Mouse (Mus musculus) myocyte (in vitro differentiated cells): ENCODE measurements at regions not wholly inside any gene's neighbourhood (a gene's known extent, or its start where the extent isn't known, plus 50 kb on each side); places are given as distances from the start of the nearest gene placed in this dataset.

ENCODE experiments used
- CEBPB ChIP-seq: IDR thresholded peaks from 2 replicates; pipeline ENCODE4 v1.6.1; 2011; ENCODE audit warnings: mild to moderate bottlenecking, moderate library complexity; ENCODE audit not compliant: poor library complexity, insufficient read depth, severe bottlenecking
- E2F4 ChIP-seq: IDR thresholded peaks from one replicate; pipeline ENCODE4 v1.6.1; 2011; ENCODE audit warnings: mild to moderate bottlenecking, control low read depth, moderate library complexity; ENCODE audit not compliant: insufficient read depth
- MAX ChIP-seq: IDR thresholded peaks from one replicate; pipeline ENCODE4 v1.6.1; 2011; ENCODE audit warnings: low read depth, mild to moderate bottlenecking, control low read depth
- MYOD1 ChIP-seq, 3 experiments: IDR thresholded peaks; one replicate each; pipeline ENCODE4 v1.6.1; 2011; ENCODE audit warnings: control low read depth in 2 of 3, low read depth in 2 of 3, mild to moderate bottlenecking in 2 of 3, moderate library complexity in 1 of 3; ENCODE audit not compliant: insufficient read length in 2 of 3, control insufficient read depth in 1 of 3
- MYOG ChIP-seq, 3 experiments: IDR thresholded peaks; one replicate each; pipeline ENCODE4 v1.6.1; 2011; ENCODE audit warnings: control low read depth in 2 of 3, low read depth in 2 of 3, mild to moderate bottlenecking in 2 of 3; ENCODE audit not compliant: insufficient read length in 2 of 3, control insufficient read depth in 1 of 3, insufficient read depth in 1 of 3
- POLR2A ChIP-seq: IDR thresholded peaks from one replicate; pipeline ENCODE4 v1.6.1; 2011; ENCODE audit warnings: low read depth, mild to moderate bottlenecking, control low read depth, moderate library complexity; ENCODE audit not compliant: insufficient read length
- POLR2AphosphoS2 ChIP-seq: IDR thresholded peaks from one replicate; pipeline ENCODE4 v1.6.1; 2011; ENCODE audit warnings: low read depth, control low read depth; ENCODE audit not compliant: insufficient read length
- SRF ChIP-seq: IDR thresholded peaks from one replicate; pipeline ENCODE4 v1.6.1; 2011; ENCODE audit warnings: low read depth; ENCODE audit not compliant: control insufficient read depth, insufficient read length
- TCF12 ChIP-seq: IDR thresholded peaks from one replicate; pipeline ENCODE4 v1.6.1; 2011; ENCODE audit warnings: mild to moderate bottlenecking, control low read depth; ENCODE audit not compliant: poor library complexity, insufficient read depth, severe bottlenecking
- TCF3 ChIP-seq: IDR thresholded peaks from one replicate; pipeline ENCODE4 v1.6.1; 2011; ENCODE audit warnings: low read depth, control low read depth; ENCODE audit not compliant: insufficient read length
- USF1 ChIP-seq: IDR thresholded peaks from one replicate; pipeline ENCODE4 v1.6.1; 2011; ENCODE audit warnings: low read depth, mild to moderate bottlenecking, control low read depth, moderate library complexity

DNA sequence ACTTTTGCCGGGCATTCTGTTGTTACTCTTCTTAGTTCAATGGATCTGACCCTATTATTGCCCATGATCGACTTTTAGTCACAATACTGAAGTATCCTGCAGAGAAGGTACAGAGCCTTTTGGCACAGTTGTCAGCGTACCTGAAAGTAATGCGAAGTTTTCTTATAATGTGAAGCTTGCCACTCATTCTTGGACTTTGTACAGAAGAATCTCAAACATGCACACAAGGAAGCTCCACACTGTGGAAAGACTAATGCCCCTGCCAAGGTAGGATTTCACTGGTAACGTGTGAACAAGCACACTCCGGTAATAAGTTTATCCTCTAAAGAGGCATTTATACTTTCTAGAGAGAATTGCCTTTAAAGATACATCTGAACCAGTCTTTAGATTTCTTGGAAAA lies 108.8 kb downstream of the Gm9733 start:
- no peak for TF ChIP-seq POLR2A
- TF ChIP-seq CEBPB: no peak
- TF ChIP-seq MYOD1 (IDR thresholded peaks at IDR 0.05; ENCODE audit: control insufficient read depth in 1 of 3, insufficient read length in 2 of 3, low read depth in 2 of 3): no peak
- no peak for TF ChIP-seq MAX
- TF ChIP-seq SRF: no peak
- no peak for TF ChIP-seq POLR2AphosphoS2
- TF ChIP-seq TCF12: no peak
- no peak for TF ChIP-seq E2F4
- no peak for TF ChIP-seq USF1
- TF ChIP-seq TCF3: no peak
- TF ChIP-seq MYOG (IDR thresholded peaks at IDR 0.05; ENCODE audit: control insufficient read depth in 1 of 3, insufficient read depth in 1 of 3, insufficient read length in 2 of 3, low read depth in 2 of 3): no peak
